Mouse (Mus musculus) ovary, postnatal 10 days (tissue): ENCODE data around the gene Prss50.
"Not testable (repeated sequence)": the region's sequence is repeated elsewhere in the genome, so short reads cannot be mapped to it uniquely, and the experiment has no call there.

ENCODE experiments used
- DNase-seq: peaks from one replicate; pipeline ENCODE4 v3.0.0; 2022; ENCODE audit warnings: low spot score

Gene Prss50

GRCm38 (mm10) chr9:110857781-110858472, at the start of gene Prss50:
Gene Prss50 (plus strand): TSS chr9:110857967.
- no peak for DNase-seq

GRCm38 (mm10) chr9:110810051-110810450, 47.7 kb upstream of the Prss50 start:
- no peak for DNase-seq

GRCm38 (mm10) chr9:110813789-110814188, 44.0 kb upstream of the Prss50 start, which contains the start of gene Prss44:
Gene Prss44 (plus strand): TSS chr9:110813994.
- no peak for DNase-seq

GRCm38 (mm10) chr9:110820546-110820945, 37.2 kb upstream of the Prss50 start:
- DNase-seq = not testable (repeated sequence)

GRCm38 (mm10) chr9:110821436-110821835, 36.3 kb upstream of the Prss50 start:
- DNase-seq = no peak

- DNase-seq = no peak
Measured at GRCm38 (mm10) chr9:110825426-110825825, 32.3 kb upstream of the Prss50 start.

GRCm38 (mm10) chr9:110825832-110826231, 31.9 kb upstream of the Prss50 start:
- no peak for DNase-seq

GRCm38 (mm10) chr9:110826390-110826789, 31.4 kb upstream of the Prss50 start, which contains the start of gene Prss43:
Gene Prss43 (plus strand): TSS chr9:110826690.
- DNase-seq = no peak

GRCm38 (mm10) chr9:110833021-110833420, 24.7 kb upstream of the Prss50 start:
- no peak for DNase-seq

- DNase-seq = no peak
Measured at GRCm38 (mm10) chr9:110834411-110834810, 23.4 kb upstream of the Prss50 start, which contains the start of gene Prss45. Gene Prss45 (plus strand): TSS chr9:110834588.

- no peak for DNase-seq
Measured at GRCm38 (mm10) chr9:110834961-110835360, 22.8 kb upstream of the Prss50 start.

- no peak for DNase-seq
Measured at GRCm38 (mm10) chr9:110836112-110836511, 21.7 kb upstream of the Prss50 start.

- no peak for DNase-seq
Measured at GRCm38 (mm10) chr9:110840905-110841304, 16.9 kb upstream of the Prss50 start.

GRCm38 (mm10) chr9:110841438-110841837, 16.3 kb upstream of the Prss50 start:
- no peak for DNase-seq

GRCm38 (mm10) chr9:110844206-110844605, 13.6 kb upstream of the Prss50 start, which contains the start of gene Prss46:
Gene Prss46 (plus strand): TSS chr9:110844506.
- DNase-seq = no peak

GRCm38 (mm10) chr9:110849162-110849561, 8.6 kb upstream of the Prss50 start:
- no peak for DNase-seq

GRCm38 (mm10) chr9:110855903-110856302, 1.9 kb upstream of the Prss50 start:
- DNase-seq = no peak

- no peak for DNase-seq
Measured at GRCm38 (mm10) chr9:110856920-110857319, 847 bp upstream of the Prss50 start.

GRCm38 (mm10) chr9:110858523-110858922, 756 bp downstream of the Prss50 start:
- no peak for DNase-seq

- DNase-seq = no peak
Measured at GRCm38 (mm10) chr9:110858967-110859596, 1.3 kb downstream of the Prss50 start.

GRCm38 (mm10) chr9:110871030-110871429, 13.3 kb downstream of the Prss50 start:
- no peak for DNase-seq

- DNase-seq = no peak
Measured at GRCm38 (mm10) chr9:110873681-110874659, 16.2 kb downstream of the Prss50 start.
